In genomic region chr10:58663417-58663816, GRCm38 (mm10) we compare ENCODE assay signal across 12 mouse cellular contexts. TPM values are rescaled to one million over a fixed set of nuclear protein-coding genes. Genes with fewer than 3 reads are reported as not detected.
DNase-seq lines count a peak whose midpoint lies in the region; ATAC-seq and TF ChIP-seq lines count a peak whose summit lies in the region.
"Had no signal": no experiment of that assay in that cellular context is flagged by ENCODE, and none has a peak within 500 bp of the region (broad histone marks: within the 10 kb centered on the region; RNA-seq: fewer than 3 reads in every experiment).

No protein-coding gene starts in this region.

- no peaks in the 10 kb centered on the region for H3K4me1 ChIP-seq in lung, embryonic 16.5 days (replicated peaks; ENCODE audit: control insufficient read depth, insufficient read depth, low read length)

- H3K27me3 ChIP-seq in lung, embryonic 16.5 days (ENCODE audit: control insufficient read depth, insufficient read depth, low read depth, low read length): no peaks in the 10 kb centered on the region

- H3K4me3 ChIP-seq in gastrocnemius, adult 2 months: no peak overlapping the region
- H3K4me3 ChIP-seq in lung, embryonic 16.5 days (ENCODE audit: low read length): no peak overlapping the region

- H3K27ac ChIP-seq in gastrocnemius, adult 2 months: peak overlapping the region; percentile 49; the same call in 1 of the 2 replicates
- H3K27ac ChIP-seq in lung, embryonic 16.5 days (ENCODE audit: low read length): no peak overlapping the region

- peak; percentile 68 to 72 for DNase-seq in cerebellum, postnatal 14 days
- peak; percentile 87 for DNase-seq in left cerebral cortex, postnatal 4 days
- no peak for DNase-seq in left cerebral cortex, adult 8-10 months (ENCODE audit: low spot score in 2 of 2)
- peak; percentile 80 for DNase-seq in gastrocnemius, adult 2 months
- no peak for DNase-seq in thymus, postnatal 14 days
- no peak for DNase-seq in spleen, postnatal 4 days (ENCODE audit: low spot score in 2 of 2)

- H3K4me2 ChIP-seq in lung, embryonic 16.5 days (ENCODE audit: low read depth, low read length): no peak overlapping the region

- no peak overlapping the region for H3K9ac ChIP-seq in lung, embryonic 16.5 days (ENCODE audit: low read length)

- 50% methylated on average over 6 of the region's 6 CpGs for WGBS in lung, embryonic 16.5 days

- no peaks in the 10 kb centered on the region for H3K36me3 ChIP-seq in lung, embryonic 16.5 days (ENCODE audit: control insufficient read depth, insufficient read depth, low read length)

- intact Hi-C loops in left cerebral cortex, postnatal 4 days (cut with DNase I): no loop called here
- intact Hi-C loops in gastrocnemius, adult 2 months (cut with DNase I): no loop called here

- TF ChIP-seq CTCF in gastrocnemius, adult 2 months (IDR thresholded peaks at IDR 0.05): no peak

- no peak for ATAC-seq in cerebellum, adult (ENCODE audit: insufficient number of reproducible peaks, low FRiP score, low TSS enrichment)
- peak; percentile 86 for ATAC-seq in lung, embryonic 16.5 days (ENCODE audit: low read depth)

- no peaks in the 10 kb centered on the region for H3K9me3 ChIP-seq in lung, embryonic 16.5 days (ENCODE audit: control insufficient read depth, low read length)

RNA-seq across cellular contexts. Expression of gene Edar, which starts 12.0 kb away (rescaled TPM):
- total RNA-seq in left cerebral cortex, postnatal 4 days (2021): under 1 TPM; 0.24 to 0.28 TPM
- under 1 TPM; 0.34 to 0.78 (median 0.43) TPM for total RNA-seq in left cerebral cortex, adult 8-10 months (2022)
- total RNA-seq in gastrocnemius, adult 2 months (2021): under 1 TPM in 1 of 2 experiments, not detected in 1; 0.11 TPM
- polyA plus RNA-seq in lung, embryonic 16.5 days (2015; fragmentation: Nextera tagmentation; extraction: Ambion mirVana): 0.23 and 0.35 TPM in 2 replicates
- total RNA-seq: megakaryocyte progenitor cell, adult 5-6 weeks had no signal

RNA-seq across cellular contexts. Expression of gene Gm17542, which starts 54.6 kb away (rescaled TPM):
- not detected for total RNA-seq in left cerebral cortex, postnatal 4 days (2021)
- total RNA-seq in left cerebral cortex, adult 8-10 months (2022): not detected
- not detected for total RNA-seq in gastrocnemius, adult 2 months (2021)
- not detected in 2 replicates for polyA plus RNA-seq in lung, embryonic 16.5 days (2015; fragmentation: Nextera tagmentation; extraction: Ambion mirVana)
- total RNA-seq: common myeloid progenitor, adult 5-6 weeks; layer of hippocampus, postnatal 25 days; megakaryocyte progenitor cell, adult 5-6 weeks had no signal
- polyA plus RNA-seq: gonadal fat pad, adult 2 months had no signal

Comparison
In these comparisons a context has a peak if more than half of its experiments do, and no peak if none do; other contexts are left out.
1. DNase-seq: peak in cerebellum, postnatal 14 days (2 of 2), left cerebral cortex, postnatal 4 days (single experiment) and gastrocnemius, adult 2 months (single experiment); none in left cerebral cortex, adult 8-10 months (0 of 2), thymus, postnatal 14 days (single experiment) and spleen, postnatal 4 days (0 of 2).